Mouse (Mus musculus) cerebral cortex, adult 2 months (tissue): ENCODE data around the gene Actl11.

Experiments
- WGBS: fragments of 180-500 bp; shearing (Covaris S2); methylation state at CpG from one replicate; pipeline ENCODE4 v1.1.7; 2018; 5-methylcytosine and 5-hydroxymethylcytosine counted together

The Actl11 gene

GRCm38 (mm10) chr9:107961881-107962280 lies 33.6 kb downstream of the Actl11 start:
- WGBS = 17% methylated on average over 5 of the region's 5 CpGs

- WGBS = 94% methylated on average over 9 of the region's 9 CpGs
These were observed 34.6 kb downstream of the Actl11 start for GRCm38 (mm10) chr9:107962916-107963315.

- WGBS = 13% methylated on average over 5 of the region's 5 CpGs
These were observed 35.4 kb downstream of the Actl11 start for GRCm38 (mm10) chr9:107963700-107964099.

GRCm38 (mm10) chr9:107964681-107965080 lies 36.4 kb downstream of the Actl11 start:
- WGBS = 88% methylated on average over 9 of the region's 9 CpGs

- 89% methylated on average over 10 of the region's 10 CpGs for WGBS
These were observed 38.4 kb downstream of the Actl11 start for GRCm38 (mm10) chr9:107966676-107967075.

- 63% methylated on average over 6 of the region's 6 CpGs for WGBS
These were observed 39.2 kb downstream of the Actl11 start for GRCm38 (mm10) chr9:107967437-107967836.

GRCm38 (mm10) chr9:107968531-107968930 lies 40.3 kb downstream of the Actl11 start:
- 91% methylated on average over 7 of the region's 7 CpGs for WGBS

- WGBS = 87% methylated on average over 5 of the region's 5 CpGs
These were observed 42.0 kb downstream of the Actl11 start for GRCm38 (mm10) chr9:107970311-107970710.

- 73% methylated on average over 8 of the region's 8 CpGs for WGBS
These were observed 43.6 kb downstream of the Actl11 start for GRCm38 (mm10) chr9:107971690-107972541.

- WGBS = 78% methylated on average over 10 of the region's 10 CpGs
These were observed 46.4 kb downstream of the Actl11 start for GRCm38 (mm10) chr9:107974491-107975171.

GRCm38 (mm10) chr9:107975399-107976386 lies 47.4 kb downstream of the Actl11 start, which contains the start of gene Uba7:
Gene Uba7, plus strand, starts transcription at chr9:107975505.
- WGBS = 78% methylated on average over 12 of the region's 12 CpGs

- 92% methylated on average over 12 of the region's 12 CpGs for WGBS
These were observed 50.5 kb downstream of the Actl11 start for GRCm38 (mm10) chr9:107978815-107979214.
